Mouse (Mus musculus): ENCODE measurements around the gene Idnk.
"Not testable (repeated sequence)": the region's sequence is repeated elsewhere in the genome, so short reads cannot be mapped to it uniquely, and the experiment has no call there.

Idnk gene

GRCm38 (mm10) chr13:58157447-58158098 is at the start of gene Idnk:
TSS of gene Idnk (plus strand) at chr13:58157649.
- peak; percentile 84 for DNase-seq (ENCODE audit: low spot score)

DNA sequence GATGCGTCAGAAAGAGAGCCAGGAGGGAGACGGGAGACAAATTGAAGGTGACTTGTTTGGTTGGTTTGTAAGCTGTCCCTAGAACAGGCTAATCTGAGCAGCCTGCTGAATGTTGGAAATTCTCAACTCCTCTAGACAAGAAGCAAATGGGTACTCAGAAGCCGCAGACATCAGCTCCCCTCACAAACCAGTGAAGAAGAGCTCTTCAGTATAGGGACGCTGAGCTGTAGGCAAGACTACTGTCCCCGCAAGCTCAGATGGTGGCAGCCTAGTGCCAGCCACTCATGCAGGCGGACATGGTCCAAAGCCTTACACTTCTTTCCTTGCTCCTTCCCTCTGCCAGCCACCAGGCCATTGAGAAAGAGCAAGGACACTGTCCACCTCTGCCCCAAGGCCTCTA is 46.1 kb upstream of the Idnk start:
- no peak for DNase-seq (ENCODE audit: low spot score)

GRCm38 (mm10) chr13:58112191-58112590 is 45.3 kb upstream of the Idnk start:
- DNase-seq (ENCODE audit: low spot score): no peak

GRCm38 (mm10) chr13:58112601-58113041 is 44.8 kb upstream of the Idnk start:
- DNase-seq (ENCODE audit: low spot score): no peak

DNA sequence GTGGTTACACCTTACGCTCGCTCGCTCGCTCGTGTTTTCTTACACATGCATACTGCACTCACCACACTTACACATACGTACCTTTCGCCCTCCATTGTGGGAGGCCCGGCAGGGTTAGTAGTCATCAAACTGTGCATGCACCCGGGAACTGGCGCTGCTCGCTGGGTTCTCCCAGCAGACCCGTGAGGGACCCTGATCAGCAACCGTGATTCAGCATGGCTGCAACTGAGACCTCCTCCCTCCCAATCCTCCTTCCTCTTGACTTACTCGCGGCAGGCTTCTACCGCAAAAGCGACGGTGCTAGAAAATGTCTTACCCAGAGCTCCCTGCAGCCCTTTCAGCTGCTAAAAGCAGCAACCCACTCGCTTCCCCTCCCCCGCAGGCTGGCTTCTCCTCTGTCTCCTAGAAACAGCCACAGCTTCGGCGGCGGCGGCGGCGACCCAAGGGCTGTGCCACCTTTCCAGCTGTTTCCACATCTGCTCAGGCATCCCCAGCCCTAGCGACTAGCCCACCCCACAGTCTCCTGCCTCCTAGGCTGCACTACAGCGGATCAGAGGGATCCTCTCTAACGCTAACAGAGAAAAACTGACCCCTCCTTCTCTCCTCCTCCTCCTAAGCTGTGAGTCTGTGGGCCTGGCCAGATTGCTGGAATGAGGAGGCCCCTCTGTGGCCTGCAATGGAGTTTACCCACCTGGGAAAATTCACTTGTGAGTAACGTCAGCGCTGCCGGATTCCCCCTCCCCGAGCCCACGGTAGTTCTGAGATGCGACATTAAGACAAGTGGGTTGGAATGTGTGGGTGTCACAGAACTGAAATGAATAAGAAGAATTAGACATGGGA is 44.2 kb upstream of the Idnk start, which contains the start of gene Klhl3:
Gene Klhl3, minus strand, starts transcription at position 532 of the 840 bp plus-strand sequence.
- peak; percentile 43 for DNase-seq (ENCODE audit: low spot score)

- no peak for DNase-seq (ENCODE audit: low spot score)
Observed at GRCm38 (mm10) chr13:58115227-58115626, 42.2 kb upstream of the Idnk start.

- no peak for DNase-seq (ENCODE audit: low spot score)
Observed at GRCm38 (mm10) chr13:58116801-58117200, 40.6 kb upstream of the Idnk start.

DNA sequence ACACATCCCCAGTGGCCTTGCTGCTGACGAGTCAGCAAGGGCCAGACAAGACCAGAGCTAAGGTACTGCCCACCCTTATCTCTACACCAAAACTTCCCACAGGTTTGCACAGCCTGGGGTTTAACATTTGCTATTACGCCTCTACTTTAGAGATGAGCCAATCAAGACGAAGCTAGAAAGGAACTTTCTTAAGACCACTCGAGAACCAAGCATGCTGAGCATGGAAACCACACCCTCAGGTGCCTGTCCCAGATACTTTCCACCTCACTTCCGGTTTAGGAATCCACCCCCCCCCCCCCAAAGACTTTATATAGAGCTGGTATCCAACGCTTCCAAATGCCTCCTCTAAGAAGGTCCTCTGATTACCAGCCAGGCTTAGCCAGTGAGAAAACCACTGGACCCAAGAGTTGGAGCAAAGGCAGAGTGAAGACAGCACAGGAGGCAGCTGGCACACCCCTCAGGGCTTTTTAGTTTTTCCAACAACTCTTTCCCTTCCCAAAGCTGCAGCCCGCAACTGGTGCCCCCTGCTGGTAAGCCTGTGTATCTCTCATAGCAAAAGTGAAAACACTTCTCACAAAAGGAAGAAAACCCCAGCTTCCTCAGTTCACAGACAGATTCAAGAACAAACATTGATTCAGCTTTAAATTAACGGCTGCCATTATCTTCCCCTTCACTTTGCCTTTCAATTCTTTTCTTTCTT is 40.0 kb upstream of the Idnk start:
- no peak for DNase-seq (ENCODE audit: low spot score)

DNA sequence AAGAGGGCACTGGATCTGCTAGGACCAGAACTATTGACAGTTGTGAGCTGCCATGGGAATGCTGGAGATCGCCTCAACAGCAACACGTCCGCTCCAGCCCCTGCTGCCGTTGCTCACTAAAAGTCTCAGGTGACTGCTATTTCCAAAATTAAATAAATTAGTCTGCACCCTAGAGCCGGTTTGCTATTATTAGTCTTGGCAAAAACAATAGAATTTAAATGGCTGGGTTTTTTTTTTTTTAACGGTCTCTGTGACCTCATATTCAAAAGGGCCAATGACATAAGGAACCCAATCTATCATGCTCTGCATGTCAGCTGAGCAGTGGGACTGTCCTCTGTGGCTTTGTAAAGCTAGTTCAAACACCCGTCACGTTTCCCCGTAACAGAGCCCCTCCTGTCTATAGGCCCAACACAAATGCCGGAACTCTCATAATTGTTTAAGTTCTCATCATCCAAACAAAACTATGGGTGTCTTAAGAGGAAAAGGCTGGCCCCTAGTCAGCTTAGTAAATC is 34.6 kb upstream of the Idnk start:
- DNase-seq (ENCODE audit: low spot score): no peak

GRCm38 (mm10) chr13:58123381-58123780 is 34.1 kb upstream of the Idnk start:
- no peak for DNase-seq (ENCODE audit: low spot score)

DNA sequence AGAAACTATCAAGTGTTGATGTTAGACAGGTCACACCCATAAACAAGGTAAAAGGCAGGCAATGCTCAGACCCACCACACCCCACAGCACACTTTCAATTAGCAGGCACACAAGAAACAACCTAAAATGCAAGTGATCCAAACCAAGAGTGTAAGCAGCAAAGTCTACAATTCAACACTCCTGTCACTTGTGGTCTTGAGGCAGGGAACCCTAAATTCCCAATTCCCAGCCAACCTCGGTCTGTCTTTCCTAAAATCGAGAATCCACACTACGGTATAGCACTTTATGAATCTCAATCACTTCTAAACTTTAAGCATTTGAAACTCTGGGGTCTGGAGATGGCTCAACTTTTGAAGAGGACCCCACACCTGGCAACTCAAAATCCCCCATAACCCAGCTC is 33.2 kb upstream of the Idnk start:
- DNase-seq (ENCODE audit: low spot score): no peak

- DNase-seq (ENCODE audit: low spot score): no peak
Observed at GRCm38 (mm10) chr13:58124989-58125388, 32.5 kb upstream of the Idnk start.

DNA sequence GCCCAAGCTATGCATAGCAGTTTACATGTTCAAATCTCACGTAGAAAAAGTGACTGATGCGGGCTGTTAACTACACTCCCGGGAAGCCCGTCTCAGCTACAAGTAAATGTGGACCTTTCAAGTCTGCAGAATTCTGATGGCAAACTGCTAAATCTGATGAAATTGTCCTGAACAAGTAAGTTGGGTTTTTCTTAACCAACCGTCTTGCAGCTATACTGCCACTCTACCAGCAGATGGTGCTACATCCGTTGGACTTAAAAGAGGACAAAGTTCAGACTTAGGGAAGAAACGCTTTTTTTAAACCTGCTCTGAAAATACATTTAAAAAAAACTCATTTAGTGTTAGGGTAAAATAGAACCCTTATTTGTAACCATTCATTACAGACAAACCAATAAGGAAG is 31.3 kb upstream of the Idnk start:
- no peak for DNase-seq (ENCODE audit: low spot score)

DNA sequence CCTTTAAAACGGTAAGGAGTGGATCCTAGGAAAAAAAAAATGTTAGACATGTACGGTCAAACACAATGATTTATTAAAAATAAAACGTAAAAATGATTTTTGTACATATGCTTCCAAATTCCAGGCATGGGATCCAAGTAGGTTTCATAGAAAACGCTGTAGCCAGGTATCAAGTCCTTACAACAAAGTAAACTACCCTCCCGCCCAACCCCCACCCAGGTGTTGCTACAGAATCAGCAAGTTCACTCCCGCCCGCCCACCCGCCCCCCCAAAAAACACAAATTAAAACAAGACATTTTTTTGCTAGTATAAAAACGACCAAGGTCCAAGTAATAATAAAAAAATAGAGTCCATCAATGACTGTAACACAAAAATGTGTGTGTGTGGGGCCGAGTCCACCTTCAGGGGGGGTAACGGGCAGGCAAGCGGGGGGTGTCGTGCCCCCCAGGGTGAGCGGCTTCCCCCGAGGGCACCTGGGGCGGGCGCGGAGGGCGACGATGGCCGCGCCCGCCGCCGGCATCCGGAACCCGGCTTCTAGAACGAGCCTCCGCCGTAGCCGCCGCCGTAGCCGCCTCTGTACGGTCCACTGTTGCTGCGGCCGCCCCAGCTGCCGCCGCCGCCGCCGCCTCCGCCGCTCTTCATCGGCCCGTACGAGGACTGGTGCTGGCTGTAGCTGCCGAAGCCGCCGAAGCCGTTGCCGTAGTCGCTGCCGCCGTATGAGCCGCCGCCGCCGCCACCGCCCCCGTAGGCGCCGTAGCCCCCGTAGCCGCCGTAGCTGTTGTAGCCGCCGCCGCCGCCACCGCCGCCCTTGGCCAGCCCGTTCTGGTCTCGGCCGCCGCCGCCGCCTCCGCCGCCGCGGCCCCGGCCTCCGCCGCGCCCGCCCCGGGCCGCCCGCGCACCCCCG is 30.3 kb upstream of the Idnk start:
- no peak for DNase-seq (ENCODE audit: low spot score)

DNA sequence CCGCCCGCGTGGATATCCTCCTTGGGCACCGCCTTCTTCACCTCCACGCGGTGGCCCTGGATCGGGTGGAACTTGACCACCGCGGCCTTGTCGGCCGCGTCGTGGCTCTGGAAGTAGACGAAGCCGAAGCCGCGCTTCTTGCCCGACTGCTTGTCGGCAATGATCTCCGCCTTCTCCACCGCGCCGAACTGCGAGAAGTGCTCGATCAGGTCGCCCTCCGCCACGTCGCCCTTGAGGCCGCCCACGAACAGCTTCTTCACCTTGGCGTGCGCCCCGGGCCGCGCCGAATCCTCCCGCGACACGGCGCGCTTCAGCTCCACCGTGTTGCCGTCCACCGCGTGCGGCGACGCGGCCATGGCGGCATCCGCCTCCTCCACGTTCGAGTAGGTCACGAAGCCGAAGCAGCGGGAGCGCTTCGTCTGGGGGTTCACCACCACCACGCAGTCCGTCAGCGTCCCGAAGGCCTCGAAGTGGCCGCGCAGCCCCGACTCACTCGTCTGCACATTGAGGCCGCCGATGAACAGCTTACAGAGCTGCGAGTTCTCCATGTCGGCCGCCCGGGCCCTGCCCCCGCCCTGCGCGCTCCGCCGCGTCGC is 29.6 kb upstream of the Idnk start:
- DNase-seq (ENCODE audit: low spot score): peak; percentile 25

DNA sequence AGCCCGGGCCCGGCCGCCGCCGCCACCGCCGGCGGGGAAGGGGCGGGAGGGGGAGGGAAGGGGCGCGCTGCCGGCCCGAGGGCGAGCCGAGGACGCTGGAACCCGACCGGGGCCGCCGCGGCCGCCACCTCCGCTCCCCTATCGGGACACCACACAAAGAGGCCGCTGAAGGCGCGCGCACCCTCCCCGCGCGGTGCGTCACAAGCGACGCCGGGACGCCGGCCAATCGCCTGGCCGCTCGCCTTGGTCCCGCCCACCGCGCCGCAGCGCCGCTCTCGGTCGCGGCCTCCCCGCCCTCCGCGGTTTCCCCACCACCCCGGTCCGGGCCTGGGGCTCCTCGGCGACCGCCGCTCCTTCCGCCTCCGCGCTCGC is 29.1 kb upstream of the Idnk start, which contains the start of gene Hnrnpa0:
Gene Hnrnpa0, minus strand, starts transcription at position 161 of the 372 bp plus-strand sequence.
- DNase-seq (ENCODE audit: low spot score): peak; percentile 87

DNA sequence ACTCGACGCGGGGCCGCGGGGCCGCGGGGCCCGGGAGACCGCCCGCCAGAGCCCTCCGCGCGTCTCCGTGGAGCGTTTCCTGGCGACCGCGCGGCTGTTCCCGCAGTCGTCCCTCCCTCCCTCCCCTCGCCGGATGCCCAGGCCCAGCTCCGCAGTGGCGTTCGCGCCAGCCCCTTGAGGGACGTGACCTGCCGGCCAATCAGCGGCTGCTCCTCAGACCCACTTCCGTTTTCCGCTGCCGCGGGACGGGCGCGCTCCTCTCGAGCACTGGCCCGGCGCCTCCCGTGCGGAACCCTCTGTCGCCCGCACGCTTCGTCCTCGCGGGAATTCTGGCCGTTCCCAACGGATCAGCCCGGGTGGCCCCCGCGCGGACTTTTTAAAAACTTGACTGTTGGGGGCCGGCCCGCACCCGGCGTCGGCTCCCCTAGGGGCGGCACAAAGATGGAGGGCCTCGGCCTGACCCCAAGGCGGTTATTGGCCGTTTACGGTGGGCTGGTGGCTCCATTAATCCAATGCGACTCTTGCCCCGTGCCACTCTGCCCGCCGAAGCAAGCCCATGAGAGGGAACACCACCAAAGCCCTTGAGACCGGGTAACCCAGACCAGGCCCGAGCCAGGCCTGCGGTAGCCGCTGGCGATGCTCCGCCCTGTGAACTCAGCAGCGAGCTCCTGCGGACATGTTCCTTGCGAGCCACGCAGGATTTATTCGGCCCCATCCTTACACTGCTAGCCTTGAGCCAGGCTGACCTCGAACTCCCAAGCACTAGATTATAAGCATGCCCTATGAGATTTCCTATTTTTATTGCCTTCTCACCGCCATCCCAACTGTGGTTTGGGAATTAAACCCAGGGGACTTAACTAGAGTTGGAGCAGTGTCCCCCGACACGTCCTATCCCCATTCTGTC is 28.4 kb upstream of the Idnk start:
- DNase-seq (ENCODE audit: low spot score): peak; percentile 95

DNA sequence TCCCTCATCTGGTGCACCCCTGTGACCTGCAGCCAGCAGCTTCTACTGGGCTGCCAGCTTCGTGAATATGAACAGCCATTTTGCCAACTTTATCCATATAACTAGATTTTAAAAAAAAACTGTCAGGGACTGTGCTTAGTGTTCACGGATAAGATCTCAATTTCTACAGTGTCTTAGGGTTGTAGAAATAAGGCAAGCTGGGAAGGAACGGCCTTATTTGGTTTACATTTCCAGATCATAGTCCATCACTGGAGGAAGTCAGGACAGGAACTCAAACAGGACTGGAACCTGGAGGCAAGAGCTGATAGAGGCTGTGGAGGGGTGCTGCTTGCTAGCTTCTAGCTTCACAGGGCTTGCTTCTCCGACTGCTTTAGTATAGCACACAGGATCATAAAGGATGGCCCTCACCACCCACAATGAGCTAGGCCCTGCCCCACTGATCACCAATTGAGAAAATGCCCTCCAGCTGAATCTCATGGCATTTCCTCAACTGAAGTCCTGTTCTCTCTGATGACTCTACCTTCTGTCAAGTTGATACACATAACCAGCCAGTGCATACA is 27.7 kb upstream of the Idnk start:
- DNase-seq (ENCODE audit: low spot score): no peak

DNA sequence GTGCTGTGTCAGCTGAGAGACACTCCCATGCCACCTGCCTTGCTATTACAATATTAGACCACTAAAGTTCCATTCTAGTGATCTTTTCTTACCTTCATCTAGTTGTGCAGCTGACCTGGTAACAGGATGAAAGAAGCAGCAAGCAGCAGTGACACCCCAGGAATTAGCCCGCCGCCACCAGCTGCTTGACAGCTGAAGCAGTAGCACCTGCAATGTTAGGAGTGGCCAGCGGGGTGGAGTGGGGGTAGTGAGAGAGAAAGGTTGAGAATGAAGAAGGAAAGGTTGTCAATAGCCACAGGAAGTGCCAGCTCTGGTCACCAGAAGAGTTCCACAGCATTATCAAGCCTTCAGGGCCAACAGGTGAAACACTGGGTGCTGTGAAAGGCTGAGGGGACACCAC is 25.8 kb upstream of the Idnk start:
- DNase-seq (ENCODE audit: low spot score): no peak

DNA sequence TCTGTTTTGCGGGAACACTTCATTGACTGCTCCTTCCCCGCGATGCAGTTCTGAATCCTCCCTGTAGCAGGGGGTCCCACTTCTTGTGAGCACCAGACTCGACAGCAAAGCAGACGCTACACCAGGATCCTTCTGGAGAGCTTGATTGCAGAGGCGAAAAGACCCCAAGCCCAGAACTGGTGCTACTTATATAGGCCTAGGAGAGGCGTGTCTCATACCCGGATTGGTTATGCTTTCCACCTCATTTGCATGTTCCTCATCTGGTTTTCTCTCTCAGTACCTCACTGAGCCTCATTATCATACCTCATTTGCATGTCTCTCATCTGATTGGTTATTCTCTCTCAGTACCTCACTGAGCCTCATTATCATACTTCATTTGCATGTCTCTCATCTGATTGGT is 10.8 kb upstream of the Idnk start:
- not testable (repeated sequence) for DNase-seq (ENCODE audit: low spot score)

All from ovary, adult 18-20 months (tissue).